Mouse (Mus musculus) ES-Bruce4 (cell line): ENCODE measurements around the gene Gm45623. TPM values are rescaled to one million over a fixed set of nuclear protein-coding genes. Genes with fewer than 3 reads are reported as not detected.

ENCODE experiments used
- H3K27ac ChIP-seq: 2 replicates; pipeline ENCODE4 v1.5.1; 2012; ENCODE audit warnings: low read length, inconsistent platforms; ENCODE audit not compliant: insufficient read depth
- H3K27me3 ChIP-seq: 2 replicates; pipeline ENCODE4 v1.6.1; 2012; ENCODE audit warnings: mild to moderate bottlenecking, low read length, inconsistent platforms; ENCODE audit not compliant: control insufficient read depth, poor library complexity, insufficient read depth, severe bottlenecking
- H3K36me3 ChIP-seq: 2 replicates; pipeline ENCODE4 v1.6.1; 2012; ENCODE audit warnings: inconsistent platforms, mild to moderate bottlenecking, low read length, moderate library complexity; ENCODE audit not compliant: control insufficient read depth, poor library complexity, insufficient read depth, severe bottlenecking
- H3K4me1 ChIP-seq: one replicate; pipeline ENCODE4 v1.8.1; 2011; ENCODE audit warnings: low read length; ENCODE audit not compliant: control insufficient read depth, insufficient read depth
- H3K4me3 ChIP-seq: 2 replicates; pipeline ENCODE4 v1.5.1; 2011; ENCODE audit warnings: low read depth, mild to moderate bottlenecking, low read length
- H3K9ac ChIP-seq: 2 replicates; pipeline ENCODE4 v1.6.1; 2012; ENCODE audit warnings: low read depth, mild to moderate bottlenecking, inconsistent platforms; ENCODE audit not compliant: poor library complexity, severe bottlenecking
- H3K9me3 ChIP-seq: replicated peaks from 2 replicates; pipeline ENCODE4 v1.6.1; 2012; ENCODE audit warnings: mild to moderate bottlenecking, low read length, inconsistent platforms; ENCODE audit not compliant: control insufficient read depth, poor library complexity, insufficient read depth, severe bottlenecking
- CTCF ChIP-seq: IDR thresholded peaks from one replicate; pipeline ENCODE4 v1.8.1; 2011; ENCODE audit warnings: low read depth, low read length
- EP300 ChIP-seq: IDR thresholded peaks from 2 replicates; pipeline ENCODE4 v1.6.1; 2011; ENCODE audit warnings: low read depth, low read length; ENCODE audit not compliant: insufficient read depth
- POLR2A ChIP-seq: IDR thresholded peaks from one replicate; pipeline ENCODE4 v1.8.1; 2011; ENCODE audit warnings: low read length; ENCODE audit not compliant: insufficient read depth
- polyA plus RNA-seq: library from polyadenylated mRNA; stranded (reverse); fragments of >200 nt; gene quantifications from 2 replicates; pipeline ENCODE4 v1.2.4, GENCODE M21; 2011; ENCODE audit warnings: low read depth; ENCODE audit not compliant: missing spikeins, insufficient read depth, insufficient read length

Gene Gm45623
- polyA plus RNA-seq, 1 experiment = not detected

- TF ChIP-seq EP300 = no peak
- TF ChIP-seq CTCF = peak; percentile 16
- no peaks in the 10 kb centered on the region for H3K4me1 ChIP-seq
- H3K4me3 ChIP-seq = no peak overlapping the region
- H3K9me3 ChIP-seq = no peaks in the 10 kb centered on the region
- H3K36me3 ChIP-seq = no peaks in the 10 kb centered on the region
- no peak overlapping the region for H3K9ac ChIP-seq
- no peak overlapping the region for H3K27ac ChIP-seq
- H3K27me3 ChIP-seq = no peaks in the 10 kb centered on the region
Measured at GRCm38 (mm10) chr13:56770786-56771185, 17.2 kb upstream of the Gm45623 start.

- no peaks in the 10 kb centered on the region for H3K27me3 ChIP-seq
- H3K9me3 ChIP-seq = no peaks in the 10 kb centered on the region
- TF ChIP-seq EP300 (no peak), CTCF (no peak), POLR2A (no peak)
- no peak overlapping the region for H3K27ac ChIP-seq
- no peak overlapping the region for H3K4me3 ChIP-seq
- no peaks in the 10 kb centered on the region for H3K4me1 ChIP-seq
- H3K36me3 ChIP-seq = no peaks in the 10 kb centered on the region
- H3K9ac ChIP-seq = no peak overlapping the region
Measured at GRCm38 (mm10) chr13:56770136-56770578, 16.5 kb upstream of the Gm45623 start.

DNA sequence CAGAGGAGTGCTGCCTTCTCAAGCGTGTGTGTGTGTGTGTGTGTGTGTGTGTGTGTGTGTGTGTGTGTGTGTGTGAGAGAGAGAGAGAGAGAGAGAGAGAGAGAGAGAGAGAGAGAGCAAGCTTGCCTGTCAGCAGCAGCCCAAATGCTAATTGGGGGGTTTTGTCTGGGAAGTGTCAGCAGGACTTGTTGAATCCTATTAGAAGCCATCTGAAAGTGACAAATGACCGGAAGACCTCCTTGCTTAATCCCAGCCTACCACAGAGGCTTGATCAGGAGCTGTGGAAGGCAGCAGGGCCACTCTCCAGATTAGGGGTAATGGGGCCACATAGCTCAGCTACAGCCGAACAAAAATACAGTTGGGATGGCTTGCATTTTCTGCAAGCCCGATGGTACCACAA lies 15.8 kb upstream of the Gm45623 start:
- Histone ChIP-seq H3K36me3 (no peaks in the 10 kb centered on the region), H3K9ac (no peak overlapping the region), H3K4me1 (no peaks in the 10 kb centered on the region), H3K9me3 (no peaks in the 10 kb centered on the region), H3K27me3 (no peaks in the 10 kb centered on the region), H3K27ac (no peak overlapping the region), H3K4me3 (no peak overlapping the region)
- TF ChIP-seq POLR2A = no peak
- no peak for TF ChIP-seq CTCF
- no peak for TF ChIP-seq EP300

DNA sequence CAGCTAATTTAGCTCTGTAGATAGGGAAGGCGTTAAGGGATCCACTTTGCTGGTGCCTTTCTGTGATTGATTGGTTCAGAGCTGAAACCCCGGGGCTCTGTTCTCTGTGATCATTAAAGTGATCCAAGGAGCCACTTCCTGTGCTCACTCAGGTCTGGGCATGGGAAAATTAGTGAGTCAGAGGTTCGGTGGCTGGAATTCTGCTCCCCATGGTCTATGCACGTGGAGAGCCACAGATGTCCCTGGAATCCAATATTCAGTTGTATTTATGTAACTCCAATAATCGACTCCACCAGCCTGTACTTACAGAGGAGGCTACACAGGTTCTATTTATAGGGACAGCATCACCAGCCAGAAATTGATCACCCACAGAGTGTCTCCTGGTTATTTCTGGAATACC lies 12.6 kb upstream of the Gm45623 start:
- Histone ChIP-seq H3K27me3 (no peaks in the 10 kb centered on the region), H3K4me3 (no peak overlapping the region), H3K36me3 (no peaks in the 10 kb centered on the region), H3K27ac (no peak overlapping the region), H3K9ac (no peak overlapping the region), H3K9me3 (no peaks in the 10 kb centered on the region), H3K4me1 (no peaks in the 10 kb centered on the region)
- TF ChIP-seq CTCF (no peak), EP300 (no peak), POLR2A (no peak)

- TF ChIP-seq POLR2A (no peak), EP300 (no peak), CTCF (no peak)
- H3K4me1 ChIP-seq = no peaks in the 10 kb centered on the region
- no peak overlapping the region for H3K4me3 ChIP-seq
- no peaks in the 10 kb centered on the region for H3K9me3 ChIP-seq
- no peaks in the 10 kb centered on the region for H3K36me3 ChIP-seq
- H3K27ac ChIP-seq = no peak overlapping the region
- H3K9ac ChIP-seq = no peak overlapping the region
- no peaks in the 10 kb centered on the region for H3K27me3 ChIP-seq
Measured at GRCm38 (mm10) chr13:56765284-56766032, 11.8 kb upstream of the Gm45623 start.

DNA sequence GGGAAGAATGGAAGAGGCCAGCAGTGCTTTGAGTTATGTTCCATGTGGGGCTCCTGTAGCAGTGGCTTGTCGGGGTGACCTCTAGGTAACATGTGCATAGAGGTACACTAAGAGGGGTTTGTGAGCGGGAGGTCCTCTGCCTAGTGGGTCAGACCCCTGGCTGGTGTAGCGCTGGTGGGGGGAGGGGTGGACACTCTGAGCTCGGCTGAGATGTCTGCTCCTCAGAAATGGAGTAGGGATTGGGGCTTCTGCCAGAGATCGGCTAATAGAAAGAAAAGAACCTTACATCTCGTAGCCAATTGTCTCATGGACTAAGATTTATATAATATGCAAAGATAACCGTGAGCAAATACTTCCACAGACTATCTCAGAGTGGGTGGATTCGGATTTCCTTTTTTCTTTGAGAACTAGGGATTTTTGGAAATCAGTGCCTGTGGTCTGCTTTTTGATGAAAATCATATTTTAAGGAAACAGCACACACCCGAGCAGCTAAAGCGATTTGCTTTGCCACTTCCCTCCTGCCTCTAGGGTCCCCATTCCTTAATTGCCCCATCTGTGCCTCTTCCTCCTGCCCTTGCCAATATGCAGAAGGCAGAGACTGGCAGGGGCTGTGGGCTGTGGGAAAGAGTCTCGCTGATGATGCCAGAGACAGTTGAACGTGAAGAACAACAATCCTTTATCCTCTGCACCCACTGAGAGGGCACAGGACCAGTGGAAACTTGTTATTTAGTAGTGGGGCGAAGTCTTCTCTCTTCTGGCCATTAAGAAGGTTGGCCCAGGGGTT lies 9.0 kb upstream of the Gm45623 start:
- no peak overlapping the region for H3K4me3 ChIP-seq
- H3K36me3 ChIP-seq = no peaks in the 10 kb centered on the region
- no peaks in the 10 kb centered on the region for H3K9me3 ChIP-seq
- TF ChIP-seq POLR2A (no peak), EP300 (no peak), CTCF (no peak)
- H3K27ac ChIP-seq = no peak overlapping the region
- no peaks in the 10 kb centered on the region for H3K27me3 ChIP-seq
- H3K9ac ChIP-seq = no peak overlapping the region
- H3K4me1 ChIP-seq = no peaks in the 10 kb centered on the region
